Mouse (Mus musculus) frontal cortex, adult (tissue): Measurements from ENCODE around the gene Crk.

Experiments
- ATAC-seq: cut with Nextera tagmentation; 2 replicates; pipeline ENCODE4 v1.9.2; 2017; ENCODE audit warnings: mild to moderate bottlenecking, moderate library complexity, mixed read lengths; ENCODE audit not compliant: low TSS enrichment

Gene Crk

DNA sequence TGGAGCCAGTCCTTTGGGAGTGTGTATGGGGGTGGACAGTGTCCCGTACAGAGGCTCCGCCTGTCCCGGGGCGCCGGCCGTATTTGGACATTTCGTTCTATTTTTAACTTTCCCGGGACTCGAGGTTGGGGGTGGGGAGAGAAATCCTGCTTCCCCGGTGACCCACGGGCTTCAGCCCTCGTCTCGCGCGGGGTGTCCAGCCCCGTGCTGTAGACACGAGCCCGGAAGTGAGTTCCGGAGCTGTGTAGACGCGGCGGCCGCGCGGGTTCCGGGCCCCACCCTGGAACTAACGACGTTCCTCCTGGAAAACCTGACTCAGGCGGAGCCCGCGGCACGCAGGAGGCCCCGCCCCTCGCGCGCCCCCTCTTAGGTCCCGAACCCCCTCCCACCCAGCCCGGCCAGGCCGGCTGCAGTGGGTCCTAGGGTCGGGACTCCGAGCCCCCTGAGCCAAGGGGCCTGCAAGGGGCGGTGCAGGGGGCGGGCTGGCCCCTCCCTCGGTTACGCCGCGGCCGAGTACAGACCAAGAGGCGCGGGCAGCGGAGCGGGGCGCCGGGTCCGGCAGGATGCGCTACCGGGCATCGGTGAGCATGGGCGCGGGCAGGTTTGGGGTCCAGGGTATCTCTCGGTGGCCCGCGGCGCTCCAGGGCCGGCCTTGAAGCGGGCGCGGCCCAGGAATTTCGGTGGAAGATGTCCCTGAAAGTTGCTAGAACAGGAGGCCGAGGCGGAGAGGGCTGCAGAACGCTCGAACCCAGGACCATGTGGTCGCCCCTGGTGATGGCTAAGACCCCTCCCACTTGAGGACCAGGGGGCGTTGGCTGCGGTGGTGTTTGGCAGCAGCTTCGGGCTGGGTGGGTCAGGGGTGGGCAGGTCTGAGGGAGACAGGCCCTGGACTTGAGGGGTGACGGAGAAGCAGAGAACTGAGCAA lies 23.2 kb upstream of the Crk start:
- ATAC-seq = peak; percentile 25; the same call in 1 of the 2 replicates

DNA sequence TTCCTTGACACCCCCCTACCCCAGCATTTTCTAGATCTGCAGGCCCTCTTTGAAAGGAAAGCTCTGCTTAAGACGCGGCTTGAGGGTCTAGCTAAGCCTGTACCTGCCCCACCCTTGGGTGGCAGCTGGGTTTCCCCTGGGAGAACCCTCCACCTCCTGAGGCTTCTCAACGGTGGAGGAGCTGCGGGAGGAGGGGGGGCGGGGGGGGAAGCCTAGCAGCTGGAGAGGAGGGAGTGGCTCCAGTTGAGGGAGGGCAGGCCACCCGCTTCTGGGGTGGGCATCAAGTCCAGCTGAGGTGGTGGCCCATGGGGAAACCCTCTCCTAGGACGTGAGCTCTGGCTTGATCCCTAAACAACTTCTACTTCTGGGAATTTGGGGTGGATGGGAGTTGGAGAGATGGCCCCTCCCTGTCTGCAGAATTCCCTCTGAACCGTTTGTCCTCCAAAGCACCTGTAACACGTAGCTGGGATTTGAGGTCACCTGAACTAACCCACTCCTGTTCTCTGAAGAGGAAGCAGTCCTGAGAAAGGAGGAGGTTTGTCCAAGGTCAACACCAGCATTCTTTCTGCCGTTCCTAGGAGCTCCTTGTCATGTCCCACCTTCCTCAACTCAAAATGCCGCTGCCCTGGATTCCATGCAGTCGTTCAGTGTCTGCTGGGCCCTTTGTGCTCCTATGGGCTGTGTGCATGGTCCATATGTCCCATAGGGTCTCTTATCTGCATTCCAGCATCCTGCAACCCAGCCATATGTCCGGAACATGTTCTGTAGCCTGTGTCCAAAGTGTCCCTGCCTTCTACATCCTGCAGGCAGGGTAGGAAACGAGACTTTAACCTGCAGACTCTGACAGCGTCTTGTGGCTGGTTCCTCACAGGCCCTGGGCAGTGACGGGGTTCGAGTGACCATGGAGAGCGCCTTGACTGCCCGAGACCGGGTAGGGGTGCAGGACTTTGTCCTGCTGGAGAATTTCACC lies 22.2 kb upstream of the Crk start:
- no peak for ATAC-seq

DNA sequence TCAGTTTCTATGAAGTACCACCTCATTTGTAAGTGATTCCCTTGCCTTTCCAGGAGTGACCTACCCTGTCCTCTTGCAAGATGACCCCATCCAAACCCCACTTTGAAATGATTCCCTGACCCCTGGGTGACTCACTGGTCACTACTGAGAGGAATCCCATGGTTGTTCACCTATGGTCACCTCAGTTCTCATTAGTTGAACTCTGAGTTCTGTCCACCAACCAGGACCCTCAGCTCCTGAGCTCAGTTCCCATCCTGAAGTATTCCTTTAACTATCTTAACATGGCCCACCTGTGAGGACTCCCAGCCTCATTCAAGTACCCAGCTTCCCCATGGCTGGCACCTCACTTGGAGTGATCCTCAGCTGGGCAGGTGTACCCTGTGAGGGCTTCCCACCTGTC lies 21.2 kb upstream of the Crk start:
- ATAC-seq = no peak

DNA sequence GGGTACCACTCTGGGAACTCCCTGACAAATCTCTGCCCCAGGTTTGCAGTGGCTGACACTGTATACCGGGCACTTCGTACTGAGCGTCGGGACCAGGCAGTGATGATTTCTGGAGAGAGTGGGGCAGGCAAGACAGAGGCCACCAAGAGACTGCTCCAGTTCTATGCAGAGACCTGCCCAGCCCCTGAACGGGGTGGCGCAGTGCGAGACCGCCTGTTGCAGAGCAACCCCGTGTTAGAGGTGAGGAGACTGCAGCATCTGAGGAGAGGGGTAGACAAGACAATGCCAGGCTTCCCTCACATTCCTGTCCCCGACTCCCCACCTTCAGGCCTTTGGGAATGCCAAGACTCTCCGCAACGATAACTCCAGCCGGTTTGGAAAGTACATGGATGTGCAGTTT lies 20.7 kb upstream of the Crk start:
- no peak for ATAC-seq

DNA sequence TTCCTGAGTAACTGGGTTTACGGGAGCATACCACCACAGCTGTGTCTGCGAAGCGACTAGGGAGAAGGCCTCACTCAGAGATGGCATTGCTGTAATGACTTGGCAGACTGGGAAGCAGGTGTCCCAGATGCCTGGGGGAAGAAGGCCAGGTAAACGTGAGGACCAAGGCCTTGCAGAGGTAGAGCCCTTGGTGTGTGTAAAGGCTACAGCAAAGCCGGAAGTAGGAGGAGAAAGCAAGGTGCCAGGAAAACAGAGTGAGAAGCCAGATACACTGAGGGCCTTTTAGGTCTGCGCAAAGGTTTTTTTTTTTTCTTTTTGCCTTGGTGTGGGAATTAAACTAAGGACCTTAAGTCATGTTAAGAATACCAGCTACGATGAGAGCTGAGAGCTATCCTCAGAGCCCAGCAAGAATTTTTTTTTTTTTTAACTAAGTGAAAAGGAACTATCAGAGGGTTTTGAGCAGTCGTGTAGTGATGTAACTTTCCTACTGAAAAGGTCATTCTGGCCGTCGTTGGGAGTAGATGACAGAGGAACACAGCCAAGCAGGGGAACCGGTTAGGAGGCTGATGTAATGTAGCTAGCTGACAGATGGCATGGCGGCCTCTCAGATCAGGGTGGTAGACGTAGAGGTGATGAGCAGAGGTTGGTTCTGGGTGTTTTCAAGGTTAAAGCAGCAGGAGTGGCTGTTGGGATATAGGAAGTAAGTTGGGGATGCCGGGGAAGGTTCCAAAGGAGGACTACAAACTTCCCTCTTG lies 19.9 kb upstream of the Crk start:
- ATAC-seq = no peak

DNA sequence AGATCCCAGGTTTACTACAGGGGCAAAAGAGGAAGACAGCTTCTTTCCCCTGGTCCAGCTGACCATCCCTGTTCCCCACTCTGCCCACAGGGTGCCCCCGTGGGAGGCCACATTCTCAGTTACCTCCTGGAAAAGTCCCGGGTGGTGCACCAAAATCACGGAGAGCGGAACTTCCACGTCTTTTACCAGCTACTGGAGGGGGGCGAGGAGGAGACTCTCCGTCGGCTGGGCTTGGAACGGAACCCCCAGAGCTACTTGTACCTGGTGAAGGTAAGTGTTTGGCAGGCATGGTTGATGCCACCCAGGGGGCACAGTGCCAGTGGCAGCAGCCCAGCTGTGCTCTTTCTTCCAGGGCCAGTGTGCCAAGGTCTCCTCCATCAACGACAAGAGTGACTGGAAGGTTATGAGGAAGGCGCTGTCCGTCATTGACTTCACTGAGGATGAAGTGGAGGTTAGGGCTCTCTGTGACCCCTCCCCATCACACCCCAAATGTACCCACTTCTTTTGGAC lies 18.9 kb upstream of the Crk start:
- ATAC-seq = no peak

DNA sequence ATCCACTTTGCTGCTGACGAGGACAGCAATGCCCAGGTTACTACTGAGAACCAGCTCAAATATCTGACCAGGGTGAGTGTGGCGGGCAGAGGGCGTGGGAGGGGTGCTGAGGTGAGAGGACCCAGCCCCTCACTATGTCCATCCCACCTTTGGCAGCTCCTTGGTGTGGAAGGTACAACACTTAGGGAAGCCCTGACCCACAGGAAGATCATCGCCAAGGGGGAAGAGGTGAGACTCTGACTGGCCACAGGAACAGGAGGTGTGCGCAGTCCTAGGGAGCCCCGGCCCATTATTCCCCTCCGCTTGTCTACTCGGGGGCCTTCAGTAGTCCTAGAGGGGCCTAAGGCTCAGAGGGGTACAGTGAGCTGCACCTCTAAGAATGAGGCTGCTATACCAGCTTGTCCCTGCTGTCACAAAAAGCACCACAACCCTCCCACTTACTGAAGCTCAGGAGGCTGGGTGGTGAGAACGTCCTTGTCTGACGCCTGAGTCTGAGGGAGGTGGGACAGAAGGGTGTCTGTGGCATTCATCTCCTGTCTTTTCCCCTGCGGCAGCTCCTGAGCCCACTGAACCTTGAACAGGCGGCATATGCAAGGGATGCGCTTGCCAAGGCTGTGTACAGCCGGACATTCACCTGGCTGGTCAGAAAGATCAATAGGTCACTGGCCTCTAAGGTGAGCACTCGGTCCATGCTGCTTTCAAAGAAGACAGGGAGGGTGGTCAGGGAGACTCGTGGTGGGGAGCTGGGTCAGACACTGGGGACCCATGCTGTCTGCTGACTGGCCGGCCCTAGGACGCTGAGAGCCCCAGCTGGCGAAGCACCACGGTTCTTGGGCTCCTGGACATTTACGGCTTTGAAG lies 17.9 kb upstream of the Crk start:
- peak; percentile 70; the same call in 1 of the 2 replicates for ATAC-seq

DNA sequence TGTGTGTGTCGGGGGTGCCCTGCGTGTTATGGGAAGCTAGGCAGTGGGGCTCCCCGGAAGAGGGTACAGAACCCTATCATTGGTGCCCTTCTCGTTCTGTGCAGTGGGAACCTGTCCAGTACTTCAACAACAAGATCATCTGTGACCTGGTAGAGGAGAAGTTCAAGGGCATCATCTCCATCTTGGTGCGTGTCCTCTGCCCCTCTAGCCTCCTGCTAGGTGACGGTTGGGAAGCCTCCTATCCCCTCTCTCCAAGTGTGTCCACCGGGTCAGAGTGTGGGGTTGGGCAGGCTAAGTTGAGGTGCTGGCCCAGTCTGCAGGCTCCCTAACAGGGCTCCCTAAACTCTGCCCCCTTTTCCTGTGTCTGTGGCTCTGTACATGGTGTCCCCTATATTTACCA lies 16.9 kb upstream of the Crk start:
- ATAC-seq = no peak

DNA sequence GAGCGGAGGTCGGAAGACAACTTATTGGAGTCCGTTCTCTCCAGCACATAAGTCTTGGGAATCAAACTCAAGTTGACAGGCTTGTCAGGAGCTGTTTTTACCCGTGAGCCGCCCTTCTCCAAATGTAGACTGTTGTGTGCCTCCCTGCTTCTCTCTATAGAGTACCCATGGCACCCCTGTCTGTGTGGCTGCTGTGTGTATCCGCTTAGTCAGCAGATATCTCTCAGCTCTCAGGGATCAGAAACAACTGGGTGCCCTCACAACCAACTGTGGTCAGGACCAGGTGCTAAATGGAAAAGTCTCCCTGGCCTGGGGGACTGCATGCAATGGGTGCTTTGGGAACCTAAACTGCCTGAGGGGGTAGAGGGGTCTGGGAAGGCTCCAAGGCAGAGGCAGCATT lies 12.8 kb upstream of the Crk start:
- no peak for ATAC-seq

DNA sequence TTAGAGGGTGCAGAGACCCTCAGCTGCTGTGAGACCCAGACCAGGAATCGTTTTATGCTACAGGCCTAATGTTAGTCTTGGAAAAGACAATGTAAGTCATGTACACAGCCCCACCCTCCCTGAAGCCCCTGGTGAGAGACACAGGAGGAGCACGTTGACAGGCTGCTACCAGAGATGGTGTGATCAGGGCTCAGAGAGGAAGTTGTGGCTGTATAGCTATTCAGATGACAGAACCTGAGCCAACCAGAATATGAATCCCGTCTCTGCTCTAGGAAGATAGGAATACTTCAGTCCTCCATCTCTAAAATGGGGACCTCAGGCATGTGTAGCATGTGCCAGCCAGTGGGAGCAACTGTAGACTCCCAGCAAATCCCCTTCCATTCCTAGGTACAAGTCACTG lies 10.4 kb upstream of the Crk start:
- ATAC-seq = no peak

DNA sequence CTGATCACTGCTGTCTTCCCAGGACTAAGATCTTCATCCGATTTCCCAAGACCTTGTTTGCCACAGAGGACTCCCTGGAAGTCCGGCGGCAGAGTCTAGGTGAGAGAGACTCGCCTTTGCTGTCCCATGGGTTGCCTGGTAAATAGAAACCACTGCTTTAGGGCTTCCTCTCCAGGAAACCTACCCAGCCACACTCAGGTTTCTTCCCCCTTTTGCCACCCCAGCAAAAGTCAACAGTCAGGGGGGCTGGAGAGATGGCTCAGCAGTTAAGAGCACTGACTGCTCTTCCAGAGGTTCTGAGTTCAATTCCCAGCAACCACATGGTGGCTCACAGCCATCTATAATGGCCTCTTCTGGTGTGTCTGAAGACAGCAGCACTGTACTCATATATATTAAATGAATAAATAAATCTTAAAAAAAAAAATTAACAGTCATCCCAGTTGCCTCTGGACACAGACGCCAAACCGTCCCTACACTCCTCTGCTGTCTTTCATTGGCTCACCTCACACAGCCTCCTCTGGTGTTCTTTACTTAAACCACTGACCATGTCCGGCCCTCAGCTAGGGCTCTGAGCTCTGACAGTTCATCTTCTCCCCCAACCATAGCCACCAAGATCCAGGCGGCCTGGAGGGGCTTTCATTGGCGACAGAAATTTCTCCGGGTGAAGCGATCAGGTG lies 9.7 kb upstream of the Crk start:
- no peak for ATAC-seq

DNA sequence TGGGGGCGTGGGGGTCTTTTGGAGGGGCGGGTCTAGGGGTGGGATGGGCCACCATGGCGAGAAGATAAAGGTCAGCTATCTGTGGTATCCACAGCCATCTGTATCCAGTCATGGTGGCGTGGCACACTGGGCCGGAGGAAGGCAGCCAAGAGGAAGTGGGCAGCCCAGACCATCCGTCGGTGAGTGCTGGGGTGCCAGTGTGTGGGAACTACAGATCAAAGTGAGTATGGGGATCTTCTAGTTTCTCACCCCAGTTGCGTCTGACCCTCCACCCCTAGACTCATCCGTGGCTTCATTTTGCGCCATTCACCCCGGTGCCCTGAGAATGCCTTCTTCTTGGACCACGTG lies 9.2 kb upstream of the Crk start:
- no peak for ATAC-seq

DNA sequence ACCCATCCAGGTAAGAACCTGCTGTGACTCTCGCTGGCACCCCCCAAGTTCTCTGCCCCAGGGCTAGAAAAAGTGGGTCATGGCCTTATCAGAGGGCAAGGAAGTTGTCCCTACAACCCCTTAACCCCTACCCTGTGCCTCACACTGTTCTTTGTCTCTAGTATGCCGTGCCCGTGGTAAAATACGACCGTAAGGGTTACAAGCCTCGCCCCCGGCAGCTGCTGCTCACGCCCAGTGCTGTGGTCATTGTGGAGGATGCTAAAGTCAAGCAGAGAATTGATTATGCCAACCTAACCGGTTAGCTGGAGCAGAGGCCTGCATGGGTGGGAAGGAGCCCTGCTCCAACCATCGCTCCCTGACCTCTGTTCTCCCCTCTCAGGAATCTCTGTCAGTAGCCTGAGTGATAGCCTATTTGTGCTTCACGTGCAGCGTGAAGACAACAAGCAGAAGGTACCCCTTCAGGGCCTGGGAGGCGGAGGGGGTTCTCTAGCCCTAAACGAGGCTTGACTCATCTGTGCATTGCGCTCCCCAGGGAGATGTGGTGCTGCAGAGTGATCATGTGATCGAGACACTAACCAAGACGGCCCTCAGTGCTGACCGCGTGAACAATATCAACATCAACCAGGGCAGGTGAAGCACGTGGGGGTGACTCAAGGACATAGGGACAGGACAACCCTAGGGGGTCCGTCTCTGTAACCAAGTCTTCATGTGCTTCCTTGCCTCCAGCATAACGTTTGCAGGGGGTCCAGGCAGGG lies 7.5 kb upstream of the Crk start:
- ATAC-seq = no peak

DNA sequence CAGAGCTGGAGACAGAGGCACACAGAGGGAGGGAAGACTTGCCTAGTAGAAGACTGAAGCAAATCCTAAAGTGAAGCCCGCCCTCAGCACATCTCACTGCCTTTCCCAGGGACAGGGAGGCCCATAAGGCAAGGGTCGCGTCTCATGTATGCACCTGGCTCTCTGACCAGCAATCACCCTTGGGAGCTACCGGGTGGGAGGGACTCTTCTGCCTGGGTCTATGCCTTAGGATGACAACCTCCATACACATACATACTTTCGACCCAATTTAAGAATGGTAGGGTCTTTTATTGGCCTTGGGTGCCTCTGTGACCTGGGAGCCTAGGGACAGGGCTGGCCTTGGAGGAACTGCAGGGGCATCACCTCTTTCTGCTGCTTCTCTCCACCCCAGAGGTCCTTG lies 5.6 kb upstream of the Crk start:
- ATAC-seq = no peak

DNA sequence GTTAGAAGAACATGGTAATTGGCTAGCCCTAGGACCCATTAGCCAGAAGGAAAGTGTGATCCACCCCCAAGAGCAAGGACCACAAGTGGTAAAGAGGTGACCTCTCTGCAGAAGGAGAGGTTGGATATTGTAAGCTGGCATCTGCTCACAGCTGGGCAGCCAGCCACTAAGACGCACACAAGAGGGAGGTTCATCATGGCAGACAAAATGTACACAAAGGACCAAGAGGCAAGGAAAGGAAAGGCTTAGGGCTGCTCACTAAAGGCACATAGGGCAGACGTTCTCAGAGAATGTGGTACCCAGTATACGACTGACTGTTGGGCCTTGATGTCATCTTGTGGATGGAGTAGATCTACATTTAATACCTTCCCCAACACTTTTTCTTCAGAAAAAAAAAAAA lies 4.2 kb upstream of the Crk start:
- no peak for ATAC-seq

DNA sequence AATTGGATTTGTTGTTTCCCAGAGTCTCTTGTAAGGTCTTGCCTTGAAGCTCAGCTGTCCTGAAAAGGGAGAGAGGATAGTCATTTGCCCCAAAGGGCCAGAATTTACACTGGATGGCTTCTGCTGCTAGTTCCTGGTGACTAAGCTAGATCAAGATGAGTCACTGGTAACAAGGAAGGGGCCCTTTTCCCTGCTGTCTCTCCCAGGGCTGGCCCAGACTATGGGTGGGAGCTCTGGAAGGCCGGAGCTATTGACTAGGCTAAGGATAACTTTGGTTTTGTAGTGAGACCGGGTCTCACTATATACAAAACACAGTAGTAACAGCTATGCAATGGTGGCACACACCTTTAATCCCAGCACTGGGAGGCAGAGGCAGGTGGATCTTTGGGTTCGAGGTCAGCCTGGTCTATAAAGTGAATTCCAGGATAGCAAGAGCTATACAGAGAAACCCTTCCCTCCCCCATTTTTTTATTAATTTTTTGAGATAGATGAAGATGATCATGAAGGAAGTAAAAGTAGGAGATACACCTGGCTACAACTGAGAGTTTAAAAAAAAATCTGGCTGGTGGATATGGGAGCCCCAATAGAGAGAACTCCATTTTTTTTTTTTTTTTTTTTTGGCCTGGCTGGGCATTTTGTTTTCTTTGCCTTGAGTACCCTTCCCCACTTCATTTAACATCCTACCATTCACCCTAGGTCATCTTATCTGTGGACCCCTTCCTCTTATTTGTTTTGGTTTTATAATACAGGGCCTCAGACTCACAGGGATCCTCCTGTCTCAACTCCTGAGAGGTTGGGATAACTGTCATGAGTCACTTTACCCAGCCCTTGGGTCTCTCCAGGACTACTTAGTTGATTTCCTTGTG lies 945 bp upstream of the Crk start:
- no peak for ATAC-seq

DNA sequence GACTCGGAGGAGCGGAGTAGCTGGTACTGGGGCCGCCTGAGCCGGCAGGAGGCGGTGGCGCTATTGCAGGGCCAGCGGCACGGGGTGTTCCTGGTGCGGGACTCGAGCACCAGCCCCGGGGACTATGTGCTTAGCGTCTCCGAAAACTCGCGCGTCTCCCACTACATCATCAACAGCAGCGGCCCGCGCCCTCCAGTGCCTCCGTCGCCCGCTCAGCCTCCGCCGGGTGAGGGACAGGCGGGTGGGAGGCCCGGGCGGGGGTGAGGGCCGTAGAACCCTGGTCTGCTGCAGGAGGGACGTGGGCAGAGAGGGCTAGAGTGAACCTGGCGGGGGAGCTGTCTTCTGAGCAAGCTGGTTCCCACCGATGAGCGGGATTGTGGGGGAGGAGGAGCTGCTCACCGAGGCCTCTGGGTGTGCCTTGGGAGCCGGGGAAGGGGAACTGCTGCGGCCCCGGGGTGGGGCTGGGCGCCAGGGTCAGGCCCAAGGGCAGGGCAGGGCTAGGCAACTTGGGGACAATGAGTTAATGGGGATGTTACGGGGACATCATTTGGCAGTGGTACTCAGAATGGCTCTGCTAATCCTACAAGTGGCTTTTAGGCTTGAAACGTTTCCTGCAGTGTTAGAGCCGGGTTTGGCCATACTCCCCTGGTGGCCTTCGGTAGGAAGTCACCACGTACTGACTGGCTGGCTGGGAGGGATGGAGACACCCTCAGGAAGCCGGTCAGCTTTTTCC lies 546 bp downstream of the Crk start:
- peak; percentile 75 for ATAC-seq

DNA sequence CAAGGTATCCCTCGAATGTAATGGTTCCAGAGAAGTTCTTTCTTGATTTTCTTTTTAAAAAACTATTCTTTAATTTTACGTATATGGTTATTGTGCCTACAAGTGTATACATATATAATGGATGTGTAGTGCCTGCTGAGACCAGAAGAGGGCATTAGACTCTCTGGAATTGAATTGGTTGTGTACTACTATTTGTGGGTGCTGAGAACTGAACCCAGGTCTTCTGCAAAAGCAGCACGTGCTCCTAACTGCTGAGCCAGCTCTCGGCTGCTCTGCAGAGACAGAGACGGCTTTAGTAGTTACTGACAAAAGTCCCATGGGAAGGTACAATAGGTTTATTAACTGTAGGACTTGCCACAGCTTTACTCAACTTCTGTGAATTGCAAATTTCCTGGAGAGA lies 5.4 kb downstream of the Crk start:
- no peak for ATAC-seq
